Mouse (Mus musculus): Measurements from ENCODE around the gene Vps33a. TPM values are rescaled to one million over a fixed set of nuclear protein-coding genes. Genes with fewer than 3 reads are reported as not detected.
A peak's percentile ranks its signal among the peaks of the same experiment; 100 is the strongest.

Vps33a gene
- polyA plus RNA-seq, 1 experiment from 2014 or later: 34.5 TPM

- no peak overlapping the region for H3K4me3 ChIP-seq (ENCODE audit: low read length)
- H3K4me2 ChIP-seq (replicated peaks; ENCODE audit: low read depth, low read length): no peak overlapping the region
- peaks cover 23% of the 10 kb centered on the region for H3K36me3 ChIP-seq (ENCODE audit: control insufficient read depth, insufficient read depth, low read length)
- ATAC-seq (ENCODE audit: low FRiP score, low TSS enrichment): no peak
- no peaks in the 10 kb centered on the region for H3K27me3 ChIP-seq (ENCODE audit: control insufficient read depth, insufficient read depth, low read length)
- H3K4me1 ChIP-seq (ENCODE audit: control insufficient read depth, insufficient read depth, low read length): no peaks in the 10 kb centered on the region
- no peaks in the 10 kb centered on the region for H3K9me3 ChIP-seq (ENCODE audit: control insufficient read depth, low read length)
- H3K9ac ChIP-seq (ENCODE audit: low read depth, low read length): no peak overlapping the region
- 49% methylated on average over 6 of the region's 6 CpGs for WGBS
- H3K27ac ChIP-seq (ENCODE audit: low read depth, low read length): peak overlapping the region; percentile 38; the same call in 1 of the 2 replicates
Measured at GRCm38 (mm10) chr5:123599319-123599718, 26.5 kb upstream of the Vps33a start.

- H3K36me3 ChIP-seq (ENCODE audit: control insufficient read depth, insufficient read depth, low read length): peaks cover 16% of the 10 kb centered on the region; the same call in 1 of the 2 replicates
- H3K9me3 ChIP-seq (ENCODE audit: control insufficient read depth, low read length): no peaks in the 10 kb centered on the region
- WGBS: 73% methylated on average over 10 of the region's 10 CpGs
- no peak overlapping the region for H3K9ac ChIP-seq (ENCODE audit: low read depth, low read length)
- H3K4me3 ChIP-seq (ENCODE audit: low read length): no peak overlapping the region
- H3K4me1 ChIP-seq (ENCODE audit: control insufficient read depth, insufficient read depth, low read length): no peaks in the 10 kb centered on the region
- H3K4me2 ChIP-seq (replicated peaks; ENCODE audit: low read depth, low read length): no peak overlapping the region
- H3K27ac ChIP-seq (ENCODE audit: low read depth, low read length): no peak overlapping the region
- H3K27me3 ChIP-seq (ENCODE audit: control insufficient read depth, insufficient read depth, low read length): no peaks in the 10 kb centered on the region
- no peak for ATAC-seq (ENCODE audit: low FRiP score, low TSS enrichment)
Measured at GRCm38 (mm10) chr5:123593622-123594280, 20.9 kb upstream of the Vps33a start.

GRCm38 (mm10) chr5:123580043-123580442 lies 7.2 kb upstream of the Vps33a start:
- Histone ChIP-seq H3K9me3 (ENCODE audit: control insufficient read depth, low read length) (no peaks in the 10 kb centered on the region), H3K27me3 (ENCODE audit: control insufficient read depth, insufficient read depth, low read length) (no peaks in the 10 kb centered on the region), H3K36me3 (ENCODE audit: control insufficient read depth, insufficient read depth, low read length) (peaks cover 36% of the 10 kb centered on the region), H3K9ac (ENCODE audit: low read depth, low read length) (no peak overlapping the region), H3K27ac (ENCODE audit: low read depth, low read length) (no peak overlapping the region), H3K4me2 (replicated peaks; ENCODE audit: low read depth, low read length) (no peak overlapping the region), H3K4me3 (ENCODE audit: low read length) (no peak overlapping the region), H3K4me1 (ENCODE audit: control insufficient read depth, insufficient read depth, low read length) (no peaks in the 10 kb centered on the region)
- ATAC-seq (ENCODE audit: low FRiP score, low TSS enrichment): no peak
- 84% methylated on average over 6 of the region's 6 CpGs for WGBS

- ATAC-seq (ENCODE audit: low FRiP score, low TSS enrichment): no peak
- no peak overlapping the region for H3K4me2 ChIP-seq (replicated peaks; ENCODE audit: low read depth, low read length)
- no peaks in the 10 kb centered on the region for H3K9me3 ChIP-seq (ENCODE audit: control insufficient read depth, low read length)
- peaks cover 24% of the 10 kb centered on the region for H3K36me3 ChIP-seq (ENCODE audit: control insufficient read depth, insufficient read depth, low read length)
- no peak overlapping the region for H3K9ac ChIP-seq (ENCODE audit: low read depth, low read length)
- H3K27ac ChIP-seq (ENCODE audit: low read depth, low read length): no peak overlapping the region
- H3K27me3 ChIP-seq (ENCODE audit: control insufficient read depth, insufficient read depth, low read length): no peaks in the 10 kb centered on the region
- no peak overlapping the region for H3K4me3 ChIP-seq (ENCODE audit: low read length)
- H3K4me1 ChIP-seq (ENCODE audit: control insufficient read depth, insufficient read depth, low read length): peaks cover 6% of the 10 kb centered on the region
- 91% methylated on average over 3 of the region's 3 CpGs for WGBS
Measured at GRCm38 (mm10) chr5:123576696-123577095, 3.9 kb upstream of the Vps33a start.

GRCm38 (mm10) chr5:123573362-123573761 lies 524 bp upstream of the Vps33a start:
- Histone ChIP-seq H3K4me2 (replicated peaks; ENCODE audit: low read depth, low read length) (peak overlapping the region; percentile 92), H3K27ac (ENCODE audit: low read depth, low read length) (no peak overlapping the region), H3K4me3 (ENCODE audit: low read length) (peak overlapping the region; percentile 99), H3K27me3 (ENCODE audit: control insufficient read depth, insufficient read depth, low read length) (no peaks in the 10 kb centered on the region), H3K9me3 (ENCODE audit: control insufficient read depth, low read length) (no peaks in the 10 kb centered on the region), H3K36me3 (ENCODE audit: control insufficient read depth, insufficient read depth, low read length) (peaks cover 15% of the 10 kb centered on the region; the same call in 1 of the 2 replicates), H3K9ac (ENCODE audit: low read depth, low read length) (no peak overlapping the region), H3K4me1 (ENCODE audit: control insufficient read depth, insufficient read depth, low read length) (peaks cover 7% of the 10 kb centered on the region)
- peak; percentile 6; the same call in 1 of the 2 replicates for ATAC-seq (ENCODE audit: low FRiP score, low TSS enrichment)
- 62% methylated on average over 8 of the region's 8 CpGs for whole genome bisulfite sequencing

GRCm38 (mm10) chr5:123561128-123561527 lies 11.7 kb downstream of the Vps33a start:
- no peak overlapping the region for H3K9ac ChIP-seq (ENCODE audit: low read depth, low read length)
- no peaks in the 10 kb centered on the region for H3K4me1 ChIP-seq (ENCODE audit: control insufficient read depth, insufficient read depth, low read length)
- H3K9me3 ChIP-seq (ENCODE audit: control insufficient read depth, low read length): no peaks in the 10 kb centered on the region
- H3K4me2 ChIP-seq (replicated peaks; ENCODE audit: low read depth, low read length): no peak overlapping the region
- peaks cover 78% of the 10 kb centered on the region for H3K36me3 ChIP-seq (ENCODE audit: control insufficient read depth, insufficient read depth, low read length)
- no peak overlapping the region for H3K27ac ChIP-seq (ENCODE audit: low read depth, low read length)
- H3K27me3 ChIP-seq (ENCODE audit: control insufficient read depth, insufficient read depth, low read length): no peaks in the 10 kb centered on the region
- H3K4me3 ChIP-seq (ENCODE audit: low read length): no peak overlapping the region
- WGBS: 91% methylated on average over 11 of the region's 11 CpGs
- ATAC-seq (ENCODE audit: low FRiP score, low TSS enrichment): no peak

GRCm38 (mm10) chr5:123559588-123559987 lies 13.2 kb downstream of the Vps33a start:
- Histone ChIP-seq H3K4me1 (ENCODE audit: control insufficient read depth, insufficient read depth, low read length) (no peaks in the 10 kb centered on the region), H3K27me3 (ENCODE audit: control insufficient read depth, insufficient read depth, low read length) (no peaks in the 10 kb centered on the region), H3K4me3 (ENCODE audit: low read length) (no peak overlapping the region), H3K9ac (ENCODE audit: low read depth, low read length) (no peak overlapping the region), H3K9me3 (ENCODE audit: control insufficient read depth, low read length) (no peaks in the 10 kb centered on the region), H3K27ac (ENCODE audit: low read depth, low read length) (no peak overlapping the region), H3K36me3 (ENCODE audit: control insufficient read depth, insufficient read depth, low read length) (peaks cover 71% of the 10 kb centered on the region), H3K4me2 (replicated peaks; ENCODE audit: low read depth, low read length) (no peak overlapping the region)
- 82% methylated on average over 8 of the region's 8 CpGs for WGBS
- no peak for ATAC-seq (ENCODE audit: low FRiP score, low TSS enrichment)

GRCm38 (mm10) chr5:123556451-123556850 lies 16.4 kb downstream of the Vps33a start:
- Histone ChIP-seq H3K4me1 (ENCODE audit: control insufficient read depth, insufficient read depth, low read length) (no peaks in the 10 kb centered on the region), H3K27me3 (ENCODE audit: control insufficient read depth, insufficient read depth, low read length) (no peaks in the 10 kb centered on the region), H3K9ac (ENCODE audit: low read depth, low read length) (no peak overlapping the region), H3K9me3 (ENCODE audit: control insufficient read depth, low read length) (no peaks in the 10 kb centered on the region), H3K4me2 (replicated peaks; ENCODE audit: low read depth, low read length) (no peak overlapping the region), H3K4me3 (ENCODE audit: low read length) (no peak overlapping the region), H3K36me3 (ENCODE audit: control insufficient read depth, insufficient read depth, low read length) (peaks cover 47% of the 10 kb centered on the region), H3K27ac (ENCODE audit: low read depth, low read length) (no peak overlapping the region)
- no peak for ATAC-seq (ENCODE audit: low FRiP score, low TSS enrichment)
- 70% methylated on average over 2 of the region's 2 CpGs for WGBS

- Histone ChIP-seq H3K9me3 (ENCODE audit: control insufficient read depth, low read length) (no peaks in the 10 kb centered on the region), H3K9ac (ENCODE audit: low read depth, low read length) (no peak overlapping the region), H3K4me2 (replicated peaks; ENCODE audit: low read depth, low read length) (no peak overlapping the region), H3K27ac (ENCODE audit: low read depth, low read length) (no peak overlapping the region), H3K4me3 (ENCODE audit: low read length) (no peak overlapping the region), H3K4me1 (ENCODE audit: control insufficient read depth, insufficient read depth, low read length) (no peaks in the 10 kb centered on the region), H3K36me3 (ENCODE audit: control insufficient read depth, insufficient read depth, low read length) (peaks cover 45% of the 10 kb centered on the region), H3K27me3 (ENCODE audit: control insufficient read depth, insufficient read depth, low read length) (no peaks in the 10 kb centered on the region)
- WGBS: 91% methylated on average over 7 of the region's 7 CpGs
- no peak for ATAC-seq (ENCODE audit: low FRiP score, low TSS enrichment)
Measured at GRCm38 (mm10) chr5:123555693-123556092, 17.1 kb downstream of the Vps33a start.
